Mouse (Mus musculus) hematopoietic multipotent progenitor cell, adult 10-12 weeks (in vitro differentiated cells): ENCODE results near the gene Ano8. TPM values are rescaled to one million over a fixed set of nuclear protein-coding genes. Genes with fewer than 3 reads are reported as not detected.

Experiments
- polyA plus RNA-seq: library from polyadenylated mRNA; stranded (reverse); fragments of >175 nt; gene quantifications from 2 replicates; pipeline ENCODE4 v1.2.3, GENCODE M21; 2012; ENCODE audit warnings: low replicate concordance

Gene Ano8
- polyA plus RNA-seq: 8.3 and 23.9 TPM in 2 replicates

GRCm38 (mm10) chr8:71485142-71486135, at the start of gene Ano8:
Gene Ano8, minus strand, starts transcription at chr8:71485963.

DNA sequence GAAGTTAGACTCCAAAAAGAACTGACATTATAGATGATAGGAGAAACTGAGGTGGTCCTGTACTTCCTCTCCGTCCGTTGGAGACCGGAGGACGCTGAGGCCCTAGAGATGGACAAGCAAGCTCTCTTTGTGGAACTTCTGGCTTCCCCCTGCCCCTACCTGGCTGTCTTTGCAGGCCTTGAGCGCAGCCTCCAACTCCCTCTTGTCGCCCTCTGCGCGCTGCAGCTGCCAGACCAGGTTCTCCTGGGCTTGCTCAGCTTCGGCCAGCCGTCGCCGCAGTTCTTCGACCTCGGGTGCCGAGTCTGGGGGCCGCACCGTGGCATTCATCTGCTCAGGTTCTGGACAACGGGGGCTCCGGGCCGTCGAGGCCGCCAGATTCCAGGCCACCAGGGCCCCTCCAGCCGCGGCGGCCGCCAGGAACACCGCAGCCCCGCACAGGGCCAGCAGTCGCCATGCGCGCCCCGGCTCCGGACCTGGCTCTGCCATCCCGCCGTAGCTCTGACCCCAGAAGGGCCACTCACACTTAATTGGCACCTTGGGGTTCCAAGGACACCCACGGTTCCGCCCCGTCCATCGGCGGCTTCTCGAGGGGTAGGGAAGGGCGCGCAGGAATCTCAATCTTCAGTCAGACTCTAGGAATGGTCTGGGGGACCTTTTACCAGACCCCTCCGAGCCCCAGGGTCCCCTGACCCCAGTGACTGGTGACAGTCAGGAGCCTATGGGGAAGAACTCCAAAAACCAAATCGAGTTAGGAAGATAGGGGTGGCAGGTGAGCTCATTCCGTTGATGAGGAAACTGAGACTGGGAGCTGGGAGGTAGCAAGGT, 39.7 kb upstream of the Ano8 start, which contains the start of gene Ccdc194:
Gene Ccdc194 (minus strand): TSS at position 486 of the 825 bp plus-strand sequence.

GRCm38 (mm10) chr8:71511644-71512043, 25.9 kb upstream of the Ano8 start, which contains the start of gene Plvap:
Gene Plvap, minus strand, starts transcription at chr8:71511752.

DNA sequence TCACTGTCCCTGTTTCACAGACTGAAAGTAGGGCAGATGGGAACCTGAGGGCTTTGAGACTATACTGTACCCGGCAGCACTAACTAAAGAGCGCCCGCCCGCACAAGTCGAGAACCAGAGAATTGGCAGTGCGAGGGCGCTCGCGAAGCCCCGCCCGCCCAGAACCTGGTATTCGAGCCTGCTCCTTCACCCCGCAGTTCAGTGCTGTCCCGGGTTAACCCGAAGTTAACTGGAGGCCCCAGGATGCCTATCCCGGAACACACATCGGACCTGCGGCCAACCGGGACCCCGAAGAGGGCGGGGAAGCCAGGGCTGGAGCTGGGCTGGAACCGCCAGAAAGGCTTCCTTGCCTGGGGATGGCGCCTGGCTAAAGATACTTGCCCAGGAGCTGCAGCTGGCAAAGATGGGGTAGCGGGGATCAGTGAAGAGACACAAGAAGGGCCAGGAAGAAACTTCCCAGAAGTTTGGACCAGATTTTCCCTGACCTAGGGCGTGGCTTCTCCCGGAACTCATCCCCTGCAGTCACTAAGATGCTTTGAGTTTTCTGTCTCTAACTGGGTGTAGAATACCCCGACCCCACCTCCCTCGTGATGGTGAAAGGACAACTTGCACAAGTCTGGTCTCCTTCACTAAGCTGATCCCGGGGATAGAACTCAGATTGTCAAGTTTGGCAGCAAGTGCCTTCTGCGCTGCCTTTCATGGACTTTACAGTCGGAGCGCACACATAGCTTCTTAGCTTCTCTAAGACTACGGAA, 2.1 kb upstream of the Ano8 start, which contains the start of gene Gtpbp3:
Gene Gtpbp3 (plus strand): TSS at position 413 of the 755 bp plus-strand sequence.

DNA sequence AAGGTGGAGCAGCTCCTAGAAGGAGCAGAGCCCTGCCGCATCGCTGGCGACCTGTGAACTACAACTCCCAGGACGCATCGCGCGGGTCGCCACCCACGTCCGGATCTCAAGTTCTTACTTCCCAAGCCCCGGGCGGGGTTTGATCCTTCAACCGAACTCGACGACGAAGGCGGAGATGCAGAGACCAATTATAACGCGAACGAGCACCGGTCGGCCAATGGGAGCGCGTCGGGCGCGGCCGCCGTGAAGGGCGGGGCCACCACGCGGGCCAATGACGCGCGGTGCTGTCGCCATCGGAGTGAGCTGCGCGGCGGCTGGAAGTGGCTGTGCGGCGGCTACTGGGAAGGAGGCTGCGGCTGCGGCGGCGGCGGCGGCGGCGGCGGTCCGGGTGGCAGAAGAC, 16.8 kb downstream of the Ano8 start, which contains the start of gene Dda1:
Gene Dda1 (plus strand): TSS at position 284 of the 400 bp plus-strand sequence.

DNA sequence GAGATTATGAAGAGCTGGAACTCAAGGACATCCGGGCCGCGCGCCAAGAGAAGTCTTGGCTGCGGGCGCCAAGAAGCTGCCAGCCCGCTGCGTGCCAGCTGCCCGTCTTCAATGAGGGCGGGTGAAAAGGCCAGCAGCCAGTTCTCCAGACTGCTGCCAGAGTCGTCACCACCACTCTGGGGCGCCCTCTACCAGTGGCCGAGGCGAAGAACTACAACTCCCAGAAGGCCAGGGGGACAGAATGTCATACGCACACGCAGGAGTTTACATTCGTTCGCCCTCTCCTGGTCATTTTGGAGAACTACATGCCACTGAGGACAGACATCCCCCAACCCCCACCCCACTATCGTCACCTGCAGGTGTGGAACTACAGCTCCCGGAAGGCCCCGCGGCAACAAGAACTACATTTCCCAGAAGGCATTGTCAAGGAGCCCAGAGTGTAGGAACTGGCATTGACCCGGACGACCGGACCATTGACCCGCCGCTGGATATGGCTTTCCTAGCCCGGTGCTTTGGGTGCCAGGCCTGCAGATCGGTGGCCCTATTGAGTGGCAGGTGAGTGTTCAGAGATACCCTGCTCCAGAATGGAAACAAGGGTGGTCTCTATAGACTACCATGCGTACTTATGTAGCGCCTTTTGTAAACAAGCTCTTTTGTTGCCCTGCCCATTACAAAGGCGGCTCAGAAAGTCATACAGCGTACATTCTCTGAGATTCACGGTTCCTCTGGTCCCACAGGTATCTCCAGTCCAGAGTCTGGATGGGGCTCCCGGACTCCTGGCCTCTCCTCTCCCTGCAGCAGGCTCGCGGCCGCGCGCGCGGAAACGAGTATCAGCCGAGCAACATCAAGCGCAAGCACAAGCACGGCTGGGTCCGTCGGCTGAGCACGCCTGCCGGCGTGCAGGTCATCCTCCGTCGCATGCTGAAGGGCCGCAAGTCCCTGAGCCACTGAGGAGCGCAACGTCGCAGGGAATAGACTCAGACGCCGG, 21.0 kb downstream of the Ano8 start, which contains the start of gene Mrpl34:
Gene Mrpl34 (plus strand): TSS at position 447 of the 988 bp plus-strand sequence.

DNA sequence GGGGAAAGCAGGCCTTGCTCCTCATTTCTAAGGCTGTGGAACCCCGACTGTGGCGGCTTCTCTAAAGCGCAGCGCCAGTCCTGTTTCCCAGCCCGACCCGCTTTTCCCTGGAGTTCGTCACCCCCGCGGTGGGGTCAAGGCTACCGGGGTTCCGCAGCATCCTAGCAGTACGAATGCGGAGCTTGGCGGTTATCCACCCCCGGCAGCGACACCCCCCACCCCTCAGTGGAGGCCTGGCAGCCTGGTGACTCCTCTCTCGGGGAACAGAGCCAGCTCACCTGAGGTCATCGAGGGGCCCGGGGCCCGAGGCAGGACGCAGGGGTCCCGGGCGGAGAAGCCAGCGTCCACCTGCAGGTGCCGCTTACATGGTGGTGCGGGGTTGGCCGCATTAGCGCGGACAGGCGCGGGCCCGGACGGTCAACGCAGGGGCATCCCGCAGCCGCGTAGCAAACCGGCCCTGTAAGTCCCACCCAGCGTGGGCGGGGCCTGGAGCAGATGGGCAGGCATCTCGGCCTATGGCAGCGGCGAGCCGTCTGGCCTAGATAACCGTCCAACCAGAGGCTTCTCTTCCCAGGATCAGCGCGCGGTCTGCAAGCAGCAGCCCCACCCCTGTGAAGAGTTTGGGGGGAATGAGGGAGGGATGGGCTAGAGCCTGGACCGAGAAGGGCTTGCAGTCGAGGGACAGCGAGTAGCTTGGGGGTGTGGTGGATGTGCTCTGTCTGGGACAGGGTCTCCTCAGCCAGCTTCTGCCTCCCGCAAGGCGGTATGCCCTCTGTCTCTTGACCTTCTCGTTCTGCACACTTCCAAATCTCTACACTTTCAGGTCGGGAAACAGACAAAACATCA, 22.4 kb downstream of the Ano8 start, which contains the start of gene Abhd8:
Gene Abhd8 (minus strand): TSS at position 468 of the 846 bp plus-strand sequence.

Other genes with a start within 250 kb of the Ano8 start
- gene Myo9b, start 213.2 kb downstream of the Ano8 start, polyA plus RNA-seq: 99.7 and 179 TPM in 2 replicates
- 8.3 and 12.3 TPM in 2 replicates for gene Haus8, start 213.0 kb downstream of the Ano8 start, polyA plus RNA-seq
- gene Use1, start 119.1 kb downstream of the Ano8 start, polyA plus RNA-seq: 230 and 318 TPM in 2 replicates
- 49.5 and 128 TPM in 2 replicates for gene Ocel1, start 114.7 kb downstream of the Ano8 start, polyA plus RNA-seq
- gene Nr2f6, start 104.0 kb downstream of the Ano8 start, polyA plus RNA-seq: 47.0 and 71.0 TPM in 2 replicates
- 0.64 and 1.2 TPM in 2 replicates for gene Ushbp1, start 90.2 kb downstream of the Ano8 start, polyA plus RNA-seq
- 86.4 and 115 TPM in 2 replicates for gene Babam1, start 89.1 kb downstream of the Ano8 start, polyA plus RNA-seq
- 4.4 and 11.0 TPM in 2 replicates for gene Ankle1, start 80.0 kb downstream of the Ano8 start, polyA plus RNA-seq
- 63.5 and 128 TPM in 2 replicates for gene Abhd8, start 22.3 kb downstream of the Ano8 start, polyA plus RNA-seq
- gene Mrpl34, start 21.0 kb downstream of the Ano8 start, polyA plus RNA-seq: 62.6 and 70.7 TPM in 2 replicates
- gene Dda1, start 16.8 kb downstream of the Ano8 start, polyA plus RNA-seq: 230 and 542 TPM in 2 replicates
- 21.2 and 52.5 TPM in 2 replicates for gene Gtpbp3, start 2.1 kb upstream of the Ano8 start, polyA plus RNA-seq
- gene Plvap, start 25.8 kb upstream of the Ano8 start, polyA plus RNA-seq: 7.0 and 42.5 TPM in 2 replicates
- 0.10 TPM in 1 of 2 replicates, not detected in the other for gene Ccdc194, start 39.7 kb upstream of the Ano8 start, polyA plus RNA-seq
- 136 and 509 TPM in 2 replicates for gene Bst2, start 51.5 kb upstream of the Ano8 start, polyA plus RNA-seq
- gene Mvb12a, start 57.0 kb upstream of the Ano8 start, polyA plus RNA-seq: 126 and 231 TPM in 2 replicates
- 0.84 and 2.7 TPM in 2 replicates for gene Tmem221, start 72.9 kb upstream of the Ano8 start, polyA plus RNA-seq
- gene Nxnl1, start 80.6 kb upstream of the Ano8 start, polyA plus RNA-seq: 0.04 TPM in 1 of 2 replicates, not detected in the other
- 14.2 and 19.8 TPM in 2 replicates for gene Slc27a1, start 82.9 kb upstream of the Ano8 start, polyA plus RNA-seq
- gene Pgls, start 106.2 kb upstream of the Ano8 start, polyA plus RNA-seq: 279 and 289 TPM in 2 replicates
- 109 and 215 TPM in 2 replicates for gene Fam129c, start 111.7 kb upstream of the Ano8 start, polyA plus RNA-seq
- gene Colgalt1, start 125.0 kb upstream of the Ano8 start, polyA plus RNA-seq: 60.9 and 103 TPM in 2 replicates
- 0.42 and 0.58 TPM in 2 replicates for gene Unc13a, start 185.8 kb upstream of the Ano8 start, polyA plus RNA-seq
- 114 and 286 TPM in 2 replicates for gene Jak3, start 190.3 kb upstream of the Ano8 start, polyA plus RNA-seq
- gene Insl3, start 203.3 kb upstream of the Ano8 start, polyA plus RNA-seq: 77.9 and 105 TPM in 2 replicates
- gene B3gnt3, start 215.8 kb upstream of the Ano8 start, polyA plus RNA-seq: 0.63 and 2.8 TPM in 2 replicates
- 265 and 572 TPM in 2 replicates for gene Fcho1, start 239.8 kb upstream of the Ano8 start, polyA plus RNA-seq